In the genomic region with DNA sequence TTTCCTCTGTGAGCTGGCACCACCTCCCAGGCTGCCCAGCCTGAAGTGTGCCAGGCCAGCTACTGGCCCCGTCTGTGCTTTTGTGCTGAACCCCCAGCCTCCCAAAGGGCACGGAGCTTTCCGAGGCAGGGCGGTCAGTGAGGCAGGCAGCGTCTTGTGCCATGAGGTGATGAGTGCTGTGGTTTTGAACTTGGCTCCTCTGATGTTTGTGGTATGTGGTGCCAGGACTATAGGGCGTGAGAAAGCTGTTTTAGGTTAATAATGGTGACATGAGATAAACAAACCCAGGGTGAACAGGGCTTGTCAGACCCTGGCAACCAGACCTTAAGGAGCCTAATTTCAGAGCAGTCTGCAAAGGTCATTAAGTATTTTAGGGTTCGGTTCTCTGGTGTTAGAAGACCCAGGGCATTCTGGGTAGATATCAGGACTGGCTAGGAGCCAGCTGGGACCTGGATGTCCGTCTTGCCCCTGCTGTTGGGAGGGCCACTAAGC, we compare ENCODE assay signal across 9 mouse cellular contexts.
A peak's percentile ranks its signal among the peaks of the same experiment; 100 is the strongest.
DNase-seq lines count a peak whose midpoint lies in the region; ATAC-seq and TF ChIP-seq lines count a peak whose summit lies in the region.
"Had no signal": no experiment of that assay in that cellular context is flagged by ENCODE, and none has a peak within 500 bp of the region (broad histone marks: within the 10 kb centered on the region; RNA-seq: fewer than 3 reads in every experiment).

No protein-coding gene starts in this region.

- H3K9me3 ChIP-seq in kidney, postnatal 0 days (replicated peaks; ENCODE audit: low read length) = no peaks in the 10 kb centered on the region
- H3K9me3 ChIP-seq: limb, embryonic 15.5 days had no signal

- peaks cover 5% of the 10 kb centered on the region; the same call in 1 of the 2 replicates for H3K4me1 ChIP-seq in kidney, postnatal 0 days (replicated peaks; ENCODE audit: insufficient read depth, low read length)
- H3K4me1 ChIP-seq in cortical plate, adult 2 months (ENCODE audit: control insufficient read depth, insufficient read depth, low read length) = peaks cover 10% of the 10 kb centered on the region

- H3K27ac ChIP-seq in kidney, postnatal 0 days = peak overlapping the region; percentile 50; the same call in 1 of the 2 replicates
- H3K27ac ChIP-seq in cortical plate, adult 2 months (ENCODE audit: insufficient read depth, low read length) = peak overlapping the region; percentile 21; the same call in 1 of the 2 replicates

- DNase-seq in kidney, postnatal 0 days (ENCODE audit: low spot score) = no peak
- no peak for DNase-seq in kidney, postnatal 10 days
- DNase-seq in Muller cell, postnatal 12 days (ENCODE audit: inconsistent ontology term) = peak; percentile 46
- peak; percentile 69 for DNase-seq in induced T-regulatory cell, adult 2 months (ENCODE audit: low read depth)
- DNase-seq in testis, postnatal 10 days (ENCODE audit: low spot score) = no peak
- no peak for DNase-seq in layer of hippocampus, postnatal 36 days
- no peak for DNase-seq in gastrocnemius, postnatal 14 days

- no peak overlapping the region for H3K4me3 ChIP-seq in kidney, postnatal 0 days (replicated peaks; ENCODE audit: low read depth, low read length)
- no peak overlapping the region for H3K4me3 ChIP-seq in cortical plate, adult 2 months (ENCODE audit: insufficient read depth, low read length)
- H3K4me3 ChIP-seq: limb, embryonic 15.5 days had no signal

- 46% methylated on average over 8 of the region's 8 CpGs for WGBS in kidney, postnatal 0 days

- H3K36me3 ChIP-seq in kidney, postnatal 0 days (ENCODE audit: insufficient read depth, low read length) = no peaks in the 10 kb centered on the region; the same call in 1 of the 2 replicates

- no peak overlapping the region for H3K9ac ChIP-seq in kidney, postnatal 0 days (ENCODE audit: low read depth, low read length)
- H3K9ac ChIP-seq: limb, embryonic 15.5 days had no signal

- TF ChIP-seq CTCF in kidney, postnatal 0 days (IDR thresholded peaks at IDR 0.05; ENCODE audit: low read depth) = no peak
- TF ChIP-seq CTCF in cortical plate, adult 2 months (IDR thresholded peaks at IDR 0.05; ENCODE audit: extremely low read depth, insufficient read depth, low read length) = no peak

- TF ChIP-seq POLR2A in cortical plate, adult 2 months (IDR thresholded peaks at IDR 0.05; ENCODE audit: extremely low read depth, insufficient read depth, low read length) = no peak

- no peak for ATAC-seq in kidney, postnatal 0 days (replicated peaks; ENCODE audit: low FRiP score, low read depth)

- H3K4me2 ChIP-seq in kidney, postnatal 0 days (ENCODE audit: low read length) = no peak overlapping the region
- H3K4me2 ChIP-seq: limb, embryonic 15.5 days had no signal

- intact Hi-C loops in gastrocnemius, postnatal 14 days (cut with DNase I; ENCODE audit: low total_unique reads) = no loop called here

- H3K27me3 ChIP-seq in kidney, postnatal 0 days (ENCODE audit: insufficient read depth, low read length) = no peaks in the 10 kb centered on the region
- H3K27me3 ChIP-seq: limb, embryonic 15.5 days had no signal

Comparison
In these comparisons a context has a peak if more than half of its experiments do, and no peak if none do; other contexts are left out.
1. DNase-seq: peak in Muller cell, postnatal 12 days (single experiment) and induced T-regulatory cell, adult 2 months (single experiment); none in kidney, postnatal 0 days (single experiment), kidney, postnatal 10 days (single experiment), testis, postnatal 10 days (single experiment), layer of hippocampus, postnatal 36 days (0 of 2) and gastrocnemius, postnatal 14 days (single experiment).